Mouse (Mus musculus): ENCODE results near the gene Edaradd. TPM values are rescaled to one million over a fixed set of nuclear protein-coding genes. Genes with fewer than 3 reads are reported as not detected.
"Not testable (repeated sequence)": the region's sequence is repeated elsewhere in the genome, so short reads cannot be mapped to it uniquely, and the experiment has no call there.

Edaradd gene
- total and polyA plus RNA-seq, 3 experiments: 0.05 to 0.09 (median 0.08) TPM

DNA sequence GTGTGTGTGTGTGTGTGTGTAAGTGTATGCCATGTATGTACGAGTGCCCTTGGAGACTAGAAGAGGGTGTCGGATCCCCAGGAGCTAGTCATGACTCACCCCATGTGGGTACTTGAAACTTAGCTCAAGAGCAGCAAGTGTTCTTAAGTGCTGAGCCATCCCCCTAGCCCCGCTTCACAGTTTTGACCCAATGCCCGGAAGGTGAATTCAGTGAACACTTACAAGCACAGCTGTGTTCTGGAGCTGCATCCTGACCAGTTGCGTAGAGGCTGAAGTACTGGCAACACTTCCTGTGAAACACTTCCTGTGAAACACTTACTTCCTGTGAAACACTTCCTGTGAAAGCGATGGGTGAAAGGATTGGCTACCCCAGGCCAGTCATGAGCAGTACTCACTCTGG lies 45.0 kb downstream of the Edaradd start:
- no peak overlapping the region for H3K4me3 ChIP-seq
- no peak overlapping the region for H3K27ac ChIP-seq
- intact Hi-C loops (cut with DNase I): no loop called here
- no peak for DNase-seq
- no peaks in the 10 kb centered on the region for H3K79me2 ChIP-seq (replicated peaks; ENCODE audit: control insufficient read depth, insufficient read depth, low read length)
- H3K27me3 ChIP-seq (ENCODE audit: control insufficient read depth, insufficient read depth, low read length): no peaks in the 10 kb centered on the region
- H3K9ac ChIP-seq (ENCODE audit: low read depth, low read length): no peak overlapping the region
- no peaks in the 10 kb centered on the region for H3K36me3 ChIP-seq (ENCODE audit: control insufficient read depth, insufficient read depth, low read length)
- no peak for TF ChIP-seq POLR2A (IDR thresholded peaks at IDR 0.05; ENCODE audit: insufficient read depth, low read depth, low read length)
- TF ChIP-seq CTCF (IDR thresholded peaks at IDR 0.05): no peak
- no peak for TF ChIP-seq EP300 (IDR thresholded peaks at IDR 0.05; ENCODE audit: insufficient read depth, low read depth, low read length)
- no peaks in the 10 kb centered on the region for H3K4me1 ChIP-seq (ENCODE audit: control insufficient read depth, insufficient read depth, low read length)
- 58% methylated on average over 6 of the region's 6 CpGs for WGBS

- H3K9ac ChIP-seq (ENCODE audit: low read depth, low read length): no peak overlapping the region
- no peak overlapping the region for H3K27ac ChIP-seq
- intact Hi-C loops (cut with DNase I): loop anchor here (1.0 to 5.0 kb wide), 4 partner anchors 64 to 858 kb away; no protein-coding TSS in a partner anchor
- peak; percentile 59 to 74 for DNase-seq
- WGBS: 36% methylated on average over 8 of the region's 8 CpGs
- TF ChIP-seq EP300 (IDR thresholded peaks at IDR 0.05; ENCODE audit: insufficient read depth, low read depth, low read length) (0 out of 2 replicates have a peak, but pooled peaks have one; percentile 47), CTCF (IDR thresholded peaks at IDR 0.05) (peak; percentile 98), POLR2A (IDR thresholded peaks at IDR 0.05; ENCODE audit: insufficient read depth, low read depth, low read length) (no peak)
- H3K36me3 ChIP-seq (ENCODE audit: control insufficient read depth, insufficient read depth, low read length): no peaks in the 10 kb centered on the region
- no peak overlapping the region for H3K4me3 ChIP-seq
- no peaks in the 10 kb centered on the region for H3K27me3 ChIP-seq (ENCODE audit: control insufficient read depth, insufficient read depth, low read length)
- H3K79me2 ChIP-seq (replicated peaks; ENCODE audit: control insufficient read depth, insufficient read depth, low read length): no peaks in the 10 kb centered on the region
- H3K4me1 ChIP-seq (ENCODE audit: control insufficient read depth, insufficient read depth, low read length): no peaks in the 10 kb centered on the region
Observed at GRCm38 (mm10) chr13:12473724-12474378, 46.4 kb downstream of the Edaradd start.

DNA sequence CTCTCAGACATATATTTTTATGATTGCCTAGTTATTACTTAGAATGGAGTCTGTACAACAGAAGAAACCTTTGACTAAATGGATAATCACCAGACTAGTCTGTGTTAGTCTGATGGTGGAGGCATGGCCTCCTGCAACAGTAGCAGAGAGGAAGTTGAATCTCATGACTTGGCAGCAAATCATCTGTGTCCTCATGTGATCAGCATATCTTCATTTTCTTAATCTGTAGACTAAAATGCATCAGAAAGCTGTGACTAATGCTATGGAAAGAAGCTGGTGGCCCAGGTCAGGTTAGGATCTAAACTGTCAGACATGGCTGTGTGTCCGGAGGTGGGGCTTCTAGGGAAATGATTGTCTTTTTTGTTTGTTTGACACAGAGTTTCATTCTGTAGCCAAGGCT lies 51.8 kb downstream of the Edaradd start:
- H3K36me3 ChIP-seq (ENCODE audit: control insufficient read depth, insufficient read depth, low read length): no peaks in the 10 kb centered on the region
- H3K4me3 ChIP-seq: no peak overlapping the region
- H3K79me2 ChIP-seq (replicated peaks; ENCODE audit: control insufficient read depth, insufficient read depth, low read length): no peaks in the 10 kb centered on the region
- DNase-seq: peak in 1 of 2 experiments; percentile 14
- H3K9ac ChIP-seq (ENCODE audit: low read depth, low read length): no peak overlapping the region
- TF ChIP-seq CTCF (IDR thresholded peaks at IDR 0.05): no peak
- TF ChIP-seq EP300 (IDR thresholded peaks at IDR 0.05; ENCODE audit: insufficient read depth, low read depth, low read length): no peak
- no peak for TF ChIP-seq POLR2A (IDR thresholded peaks at IDR 0.05; ENCODE audit: insufficient read depth, low read depth, low read length)
- no peaks in the 10 kb centered on the region for H3K4me1 ChIP-seq (ENCODE audit: control insufficient read depth, insufficient read depth, low read length)
- H3K27ac ChIP-seq: no peak overlapping the region
- intact Hi-C loops (cut with DNase I): no loop called here
- H3K27me3 ChIP-seq (ENCODE audit: control insufficient read depth, insufficient read depth, low read length): no peaks in the 10 kb centered on the region
- WGBS: 80% methylated on average over 1 of the region's 1 CpGs

- Histone ChIP-seq H3K9ac (ENCODE audit: low read depth, low read length) (no peak within 1 kb of the TSS), H3K27ac (no peak within 1 kb of the TSS), H3K4me3 (no peak within 1 kb of the TSS), H3K4me1 (ENCODE audit: control insufficient read depth, insufficient read depth, low read length) (peaks cover 3% of the 10 kb centered on the region), H3K36me3 (ENCODE audit: control insufficient read depth, insufficient read depth, low read length) (no peaks in the 10 kb centered on the region), H3K79me2 (replicated peaks; ENCODE audit: control insufficient read depth, insufficient read depth, low read length) (no peaks in the 10 kb centered on the region), H3K27me3 (ENCODE audit: control insufficient read depth, insufficient read depth, low read length) (no peaks in the 10 kb centered on the region)
- intact Hi-C loops (cut with DNase I): loop anchor here (5.0 kb wide), 1 partner anchor 68 kb away; the partner anchor contains the start of gene Heatr1
- DNase-seq: no peak
- WGBS: 85% methylated on average over 1 of the region's 1 CpGs
- no peak for TF ChIP-seq CTCF (IDR thresholded peaks at IDR 0.05)
- TF ChIP-seq POLR2A (IDR thresholded peaks at IDR 0.05; ENCODE audit: insufficient read depth, low read depth, low read length): no peak
- no peak for TF ChIP-seq EP300 (IDR thresholded peaks at IDR 0.05; ENCODE audit: insufficient read depth, low read depth, low read length)
Observed at GRCm38 (mm10) chr13:12464844-12465243, 55.4 kb downstream of the Edaradd start, which contains the start of gene Lgals8. Gene Lgals8 (minus strand): TSS chr13:12464944.

DNA sequence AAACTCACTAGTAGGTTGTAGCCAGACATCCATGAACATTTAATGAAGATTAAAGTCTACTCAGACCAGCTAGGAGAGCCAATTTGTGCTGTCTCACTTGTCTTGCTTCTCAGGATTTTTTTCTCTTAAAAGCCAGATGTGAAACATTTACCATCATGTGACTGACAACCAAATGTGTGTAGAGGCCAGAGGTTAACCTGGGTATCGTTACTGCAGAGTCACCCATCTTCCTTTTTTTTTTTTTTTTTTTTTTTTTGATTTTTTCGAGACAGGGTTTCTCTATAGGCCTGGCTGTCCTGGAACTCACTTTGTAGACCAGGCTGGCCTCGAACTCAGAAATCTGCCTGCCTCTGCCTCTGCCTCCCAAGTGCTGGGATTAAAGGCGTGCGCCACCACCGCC lies 56.1 kb downstream of the Edaradd start:
- H3K9ac ChIP-seq (ENCODE audit: low read depth, low read length); H3K4me1 ChIP-seq (ENCODE audit: control insufficient read depth, insufficient read depth, low read length); H3K27me3 ChIP-seq (ENCODE audit: control insufficient read depth, insufficient read depth, low read length); H3K27ac ChIP-seq; H3K36me3 ChIP-seq (ENCODE audit: control insufficient read depth, insufficient read depth, low read length); H3K4me3 ChIP-seq; H3K79me2 ChIP-seq (replicated peaks; ENCODE audit: control insufficient read depth, insufficient read depth, low read length); DNase-seq: not testable (repeated sequence)
- intact Hi-C loops (cut with DNase I): loop anchor here (5.0 kb wide), 1 partner anchor 67 kb away; the partner anchor contains the start of gene Heatr1
- WGBS: 87% methylated on average over 6 of the region's 6 CpGs

DNA sequence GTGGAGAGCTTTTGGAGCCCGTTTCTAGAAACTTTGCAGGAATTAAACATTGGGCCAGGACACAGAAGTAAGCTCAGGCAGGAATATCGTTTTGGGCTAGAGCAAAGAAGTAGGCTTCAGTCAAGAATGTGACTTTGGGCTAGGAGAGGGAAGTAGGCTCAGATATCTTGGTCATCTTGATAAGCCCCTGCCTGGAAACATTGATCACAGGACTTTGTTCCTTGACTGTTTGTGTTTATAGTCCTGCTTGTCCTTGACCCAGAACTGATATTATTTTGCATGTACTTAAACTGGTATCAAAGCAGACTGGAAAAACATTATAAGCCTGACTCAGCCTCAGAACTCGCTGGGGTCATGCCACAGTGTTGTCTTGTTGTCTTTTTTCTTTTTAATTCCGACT lies 57.6 kb downstream of the Edaradd start:
- Histone ChIP-seq H3K4me1 (ENCODE audit: control insufficient read depth, insufficient read depth, low read length) (peaks cover 6% of the 10 kb centered on the region), H3K79me2 (replicated peaks; ENCODE audit: control insufficient read depth, insufficient read depth, low read length) (no peaks in the 10 kb centered on the region), H3K36me3 (ENCODE audit: control insufficient read depth, insufficient read depth, low read length) (no peaks in the 10 kb centered on the region; the same call in 1 of the 2 replicates), H3K27ac (no peak overlapping the region), H3K4me3 (no peak overlapping the region), H3K9ac (ENCODE audit: low read depth, low read length) (no peak overlapping the region), H3K27me3 (ENCODE audit: control insufficient read depth, insufficient read depth, low read length) (no peaks in the 10 kb centered on the region)
- TF ChIP-seq EP300 (IDR thresholded peaks at IDR 0.05; ENCODE audit: insufficient read depth, low read depth, low read length) (no peak), POLR2A (IDR thresholded peaks at IDR 0.05; ENCODE audit: insufficient read depth, low read depth, low read length) (no peak), CTCF (IDR thresholded peaks at IDR 0.05) (no peak)
- DNase-seq: no peak
- 66% methylated on average over 4 of the region's 4 CpGs for WGBS
- intact Hi-C loops (cut with DNase I): loop anchor here (2.0 to 5.0 kb wide), 2 partner anchors 65 to 104 kb away; partner anchors contain the start of gene Heatr1

Measured in heart, adult 2 months (tissue).